Mouse (Mus musculus): Measurements from ENCODE around the gene Egflam.

Egflam gene

GRCm38 (mm10) chr15:7224151-7224775 is 173.9 kb downstream of the Egflam start:
- ATAC-seq (ENCODE audit: insufficient number of reproducible peaks, low FRiP score, low TSS enrichment) = no peak

GRCm38 (mm10) chr15:7222809-7223208 is 175.4 kb downstream of the Egflam start:
- no peak for ATAC-seq (ENCODE audit: insufficient number of reproducible peaks, low FRiP score, low TSS enrichment)

GRCm38 (mm10) chr15:7217273-7217598 is 181.0 kb downstream of the Egflam start:
- no peak for ATAC-seq (ENCODE audit: insufficient number of reproducible peaks, low FRiP score, low TSS enrichment)

GRCm38 (mm10) chr15:7216581-7217272 is 181.5 kb downstream of the Egflam start:
- no peak for ATAC-seq (ENCODE audit: insufficient number of reproducible peaks, low FRiP score, low TSS enrichment)

GRCm38 (mm10) chr15:7215845-7216244 is 182.3 kb downstream of the Egflam start:
- ATAC-seq (ENCODE audit: insufficient number of reproducible peaks, low FRiP score, low TSS enrichment) = no peak

- no peak for ATAC-seq (ENCODE audit: insufficient number of reproducible peaks, low FRiP score, low TSS enrichment)
Measured at GRCm38 (mm10) chr15:7213683-7214082, 184.5 kb downstream of the Egflam start.

GRCm38 (mm10) chr15:7208180-7208579 is 190.0 kb downstream of the Egflam start:
- ATAC-seq (ENCODE audit: insufficient number of reproducible peaks, low FRiP score, low TSS enrichment) = no peak

- ATAC-seq (ENCODE audit: insufficient number of reproducible peaks, low FRiP score, low TSS enrichment) = no peak
Measured at GRCm38 (mm10) chr15:7207292-7207691, 190.9 kb downstream of the Egflam start.

GRCm38 (mm10) chr15:7206110-7206509 is 192.1 kb downstream of the Egflam start:
- ATAC-seq (ENCODE audit: insufficient number of reproducible peaks, low FRiP score, low TSS enrichment) = no peak

GRCm38 (mm10) chr15:7204917-7205316 is 193.3 kb downstream of the Egflam start:
- ATAC-seq (ENCODE audit: insufficient number of reproducible peaks, low FRiP score, low TSS enrichment) = no peak

- no peak for ATAC-seq (ENCODE audit: insufficient number of reproducible peaks, low FRiP score, low TSS enrichment)
Measured at GRCm38 (mm10) chr15:7203606-7204330, 194.4 kb downstream of the Egflam start.

- ATAC-seq (ENCODE audit: insufficient number of reproducible peaks, low FRiP score, low TSS enrichment) = no peak
Measured at GRCm38 (mm10) chr15:7202981-7203380, 195.2 kb downstream of the Egflam start.

- no peak for ATAC-seq (ENCODE audit: insufficient number of reproducible peaks, low FRiP score, low TSS enrichment)
Measured at GRCm38 (mm10) chr15:7201421-7202380, 196.5 kb downstream of the Egflam start.

- no peak for ATAC-seq (ENCODE audit: insufficient number of reproducible peaks, low FRiP score, low TSS enrichment)
Measured at GRCm38 (mm10) chr15:7200286-7200685, 197.9 kb downstream of the Egflam start.

GRCm38 (mm10) chr15:7198816-7199215 is 199.4 kb downstream of the Egflam start:
- no peak for ATAC-seq (ENCODE audit: insufficient number of reproducible peaks, low FRiP score, low TSS enrichment)

- no peak for ATAC-seq (ENCODE audit: insufficient number of reproducible peaks, low FRiP score, low TSS enrichment)
Measured at GRCm38 (mm10) chr15:7197652-7198445, 200.3 kb downstream of the Egflam start.

- no peak for ATAC-seq (ENCODE audit: insufficient number of reproducible peaks, low FRiP score, low TSS enrichment)
Measured at GRCm38 (mm10) chr15:7194748-7195221, 203.4 kb downstream of the Egflam start.

- ATAC-seq (ENCODE audit: insufficient number of reproducible peaks, low FRiP score, low TSS enrichment) = no peak
Measured at GRCm38 (mm10) chr15:7194147-7194720, 204.0 kb downstream of the Egflam start.

- no peak for ATAC-seq (ENCODE audit: insufficient number of reproducible peaks, low FRiP score, low TSS enrichment)
Measured at GRCm38 (mm10) chr15:7192582-7192981, 205.6 kb downstream of the Egflam start.

Data from cerebellum, adult (tissue).